Mouse (Mus musculus) C2C12 (cell line): ENCODE measurements around the gene Tbata.

ENCODE experiments used
- CEBPB ChIP-seq: IDR thresholded peaks from one replicate; pipeline ENCODE4 v1.6.1; 2011; ENCODE audit warnings: low read depth, mild to moderate bottlenecking, control low read depth, moderate library complexity
- CTCF ChIP-seq: IDR thresholded peaks from one replicate; pipeline ENCODE4 v1.5.1; 2011; ENCODE audit not compliant: control insufficient read depth, insufficient read depth, insufficient read length
- MAX ChIP-seq: IDR thresholded peaks from one replicate; pipeline ENCODE4 v1.6.1; 2011; ENCODE audit warnings: mild to moderate bottlenecking, control low read depth
- MYOD1 ChIP-seq: IDR thresholded peaks from one replicate; pipeline ENCODE4 v1.6.1; 2011; ENCODE audit warnings: low read depth; ENCODE audit not compliant: control insufficient read depth, insufficient read length
- MYOG ChIP-seq: IDR thresholded peaks from one replicate; pipeline ENCODE4 v1.6.1; 2011; ENCODE audit not compliant: control insufficient read depth, insufficient read length; ENCODE audit errors: extremely low read depth
- USF1 ChIP-seq: IDR thresholded peaks from one replicate; pipeline ENCODE4 v1.6.1; 2011; ENCODE audit warnings: low read depth, mild to moderate bottlenecking, control low read depth, moderate library complexity

DNA sequence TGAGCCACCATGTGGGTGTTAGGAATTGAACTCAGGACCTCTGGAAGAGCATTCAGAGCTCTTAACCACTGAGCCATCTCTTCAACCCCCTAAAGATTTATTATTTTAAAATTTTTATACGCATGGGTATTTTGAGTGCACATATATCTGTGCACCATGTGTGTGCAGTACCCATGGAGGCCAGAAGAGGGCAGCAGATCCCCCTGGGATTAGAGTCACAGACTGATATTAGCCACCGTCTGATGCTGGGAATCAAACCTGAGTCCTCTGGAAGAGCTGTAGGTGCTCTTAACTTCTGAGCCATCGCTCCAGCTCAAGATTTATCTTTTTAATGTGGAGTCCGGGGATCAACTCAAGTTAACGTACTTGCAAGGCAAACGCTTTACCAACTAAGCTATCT, 43.9 kb downstream of the Tbata start:
- no peak for TF ChIP-seq CTCF
- TF ChIP-seq USF1, result no peak
- no peak for TF ChIP-seq MYOG
- no peak for TF ChIP-seq MAX
- no peak for TF ChIP-seq MYOD1
- TF ChIP-seq CEBPB, result no peak
